Mouse (Mus musculus) liver, adult (tissue): ENCODE results near the gene St8sia1.

Experiments
- GATA4 ChIP-seq: IDR thresholded peaks from 2 replicates; pipeline ENCODE4 v1.6.1; 2014; ENCODE audit warnings: mild to moderate bottlenecking, low read length; ENCODE audit not compliant: insufficient replicate concordance

St8sia1 gene

DNA sequence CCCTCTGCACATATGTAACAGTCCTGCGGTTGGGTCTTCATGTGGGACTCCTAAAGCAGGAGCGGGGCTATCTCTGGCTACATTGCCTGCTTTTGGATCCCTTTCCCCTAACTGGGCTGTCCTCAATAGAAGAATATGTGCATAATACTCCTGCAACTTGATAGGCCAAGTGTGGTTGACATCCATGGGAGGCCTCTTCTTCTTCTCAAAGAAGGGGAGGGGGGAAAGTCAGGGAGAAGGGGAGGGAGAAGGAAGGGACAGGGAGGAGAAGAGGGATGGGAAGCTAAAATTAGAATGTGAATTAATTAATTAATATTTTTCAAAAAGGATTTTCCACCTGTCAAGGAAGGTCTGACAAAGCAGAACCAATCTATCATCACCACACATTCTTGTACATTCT is 97.2 kb downstream of the St8sia1 start:
- no peak for TF ChIP-seq GATA4

- TF ChIP-seq GATA4, result no peak
These were observed 99.1 kb downstream of the St8sia1 start for GRCm38 (mm10) chr6:142865199-142865598.

GRCm38 (mm10) chr6:142863881-142864280 is 100.4 kb downstream of the St8sia1 start:
- no peak for TF ChIP-seq GATA4

- no peak for TF ChIP-seq GATA4
These were observed 102.0 kb downstream of the St8sia1 start for GRCm38 (mm10) chr6:142862265-142862664.

- no peak for TF ChIP-seq GATA4
These were observed 103.9 kb downstream of the St8sia1 start for GRCm38 (mm10) chr6:142860396-142860795.

- no peak for TF ChIP-seq GATA4
These were observed 104.3 kb downstream of the St8sia1 start for GRCm38 (mm10) chr6:142859946-142860345.

DNA sequence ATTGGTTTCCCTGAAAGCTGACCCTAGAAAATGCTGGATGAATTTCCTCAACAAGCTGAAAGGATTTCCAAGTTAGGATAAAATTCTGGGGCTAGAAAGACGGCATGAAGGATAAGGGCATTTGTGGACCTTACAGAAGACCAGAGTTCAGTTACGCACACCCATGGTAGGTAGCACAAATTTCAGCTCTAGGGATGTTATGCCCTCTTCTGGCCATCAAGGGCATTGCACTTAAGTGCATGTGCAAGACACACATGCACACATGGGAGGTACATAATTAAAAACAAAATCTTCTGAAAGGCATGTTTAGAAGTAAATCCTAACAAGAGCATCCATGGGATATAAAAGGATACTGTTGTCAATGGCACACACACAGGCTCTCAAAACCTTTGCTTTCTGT is 105.3 kb downstream of the St8sia1 start:
- TF ChIP-seq GATA4, result no peak

GRCm38 (mm10) chr6:142856258-142856874 is 107.9 kb downstream of the St8sia1 start:
- TF ChIP-seq GATA4, result no peak

- TF ChIP-seq GATA4, result no peak
These were observed 108.5 kb downstream of the St8sia1 start for GRCm38 (mm10) chr6:142855761-142856160.

GRCm38 (mm10) chr6:142852419-142853377 is 111.6 kb downstream of the St8sia1 start:
- TF ChIP-seq GATA4, result no peak

- no peak for TF ChIP-seq GATA4
These were observed 113.8 kb downstream of the St8sia1 start for GRCm38 (mm10) chr6:142850436-142850835.

DNA sequence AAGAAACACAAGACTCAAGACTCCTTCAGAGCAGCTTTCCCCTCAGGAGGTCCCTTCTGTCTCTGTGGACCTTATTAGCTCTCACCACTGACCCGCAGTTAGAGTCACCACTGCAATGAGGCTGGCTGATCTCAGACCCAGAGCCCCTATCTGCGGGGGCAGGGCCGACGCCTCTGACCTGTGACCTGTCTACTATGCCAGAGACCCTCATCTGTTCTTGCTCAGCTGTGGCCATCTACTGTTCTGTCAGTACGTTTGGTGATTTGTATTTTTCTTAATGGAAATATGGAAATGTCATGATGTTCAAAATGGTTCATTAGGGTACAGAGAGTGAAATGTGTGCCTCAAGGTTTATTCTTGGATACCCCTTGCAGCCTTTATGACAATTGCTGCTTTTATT is 114.9 kb downstream of the St8sia1 start:
- TF ChIP-seq GATA4, result no peak

- TF ChIP-seq GATA4, result no peak
These were observed 116.2 kb downstream of the St8sia1 start for GRCm38 (mm10) chr6:142847914-142848674.

- TF ChIP-seq GATA4, result no peak
These were observed 117.4 kb downstream of the St8sia1 start for GRCm38 (mm10) chr6:142846855-142847254.

DNA sequence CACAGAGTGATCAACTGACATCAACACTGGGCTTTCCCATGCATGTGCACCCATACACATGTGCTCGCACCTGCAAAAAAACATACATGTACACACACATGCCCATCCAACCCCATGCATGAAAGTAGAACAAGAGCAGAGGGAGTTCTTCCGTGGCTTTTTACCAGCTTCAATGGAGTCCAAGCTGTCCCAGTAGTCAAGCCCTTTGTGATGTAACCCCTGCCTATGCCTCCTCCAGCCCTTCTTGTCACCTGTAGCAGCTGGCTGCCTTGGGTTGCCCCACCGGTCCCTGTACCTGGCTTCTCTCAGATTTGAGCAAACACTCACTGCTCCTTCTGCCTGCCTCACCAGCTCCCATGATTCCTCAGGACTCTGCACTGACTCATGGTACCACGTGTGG is 119.2 kb downstream of the St8sia1 start:
- TF ChIP-seq GATA4, result no peak
